Mouse (Mus musculus) layer of hippocampus, adult 6 months (tissue): Measurements from ENCODE around the gene Cd80. TPM values are rescaled to one million over a fixed set of nuclear protein-coding genes. Genes with fewer than 3 reads are reported as not detected.

Source experiments
- long read RNA-seq, 2 experiments: library from polyadenylated mRNA; unstranded; transcript quantifications; one replicate each; pipeline ENCODE4 v2.0.0; 2019 to 2020
- polyA plus RNA-seq: library from polyadenylated mRNA; unstranded; fragments of <200 nt; fragmentation: Nextera tagmentation; gene quantifications from 2 replicates; pipeline ENCODE4 v1.2.3, GENCODE M21; 2021

Gene Cd80
- 0.18 and 0.44 TPM in 2 replicates for polyA plus RNA-seq
- long read RNA-seq, experiment 1, partial matches to known transcripts, result 0 of 41 reads
- long read RNA-seq, experiment 1, other reads (novel, unspliced or antisense), result 41 of 41 reads
- long read RNA-seq, experiment 2, partial matches to known transcripts, result 0 of 11 reads
- long read RNA-seq, experiment 2, other reads (novel, unspliced or antisense), result 11 of 11 reads

GRCm38 (mm10) chr16:38455511-38456418 is at the start of gene Cd80:
Gene Cd80 (plus strand): TSS chr16:38455561.

GRCm38 (mm10) chr16:38432498-38433425 is 22.6 kb upstream of the Cd80 start, which contains the start of gene Pla1a:
Gene Pla1a (minus strand): TSS chr16:38433145.

GRCm38 (mm10) chr16:38452442-38453202 is 2.7 kb upstream of the Cd80 start, which contains the start of gene Adprh:
Gene Adprh (minus strand): TSS chr16:38452703.

GRCm38 (mm10) chr16:38522129-38523084 is 67.0 kb downstream of the Cd80 start, which contains the start of gene Timmdc1:
Gene Timmdc1 (minus strand): TSS chr16:38522663.

Other genes with a start within 250 kb of the Cd80 start
- not detected in 2 replicates for gene Nr1i2, start 160.7 kb upstream of the Cd80 start, polyA plus RNA-seq
- gene Maats1, start 113.4 kb upstream of the Cd80 start, polyA plus RNA-seq, result 0.88 and 1.7 TPM in 2 replicates
- gene Cox17, start 108.6 kb upstream of the Cd80 start, polyA plus RNA-seq, result 815 and 850 TPM in 2 replicates
- not detected in 2 replicates for gene Gm21987, start 108.5 kb upstream of the Cd80 start, polyA plus RNA-seq
- gene Popdc2, start 93.4 kb upstream of the Cd80 start, polyA plus RNA-seq, result 0.19 and 0.29 TPM in 2 replicates
- gene Pla1a, start 22.4 kb upstream of the Cd80 start, polyA plus RNA-seq, result 0.33 and 0.40 TPM in 2 replicates
- 103 and 128 TPM in 2 replicates for gene Adprh, start 2.9 kb upstream of the Cd80 start, polyA plus RNA-seq
- 40.2 and 60.3 TPM in 2 replicates for gene Timmdc1, start 67.1 kb downstream of the Cd80 start, polyA plus RNA-seq
- 42.0 and 42.2 TPM in 2 replicates for gene Poglut1, start 94.7 kb downstream of the Cd80 start, polyA plus RNA-seq
- gene Tmem39a, start 103.1 kb downstream of the Cd80 start, polyA plus RNA-seq, result 6.0 and 6.8 TPM in 2 replicates